Mouse (Mus musculus): ENCODE measurements around the gene Supt3. TPM values are rescaled to one million over a fixed set of nuclear protein-coding genes. Genes with fewer than 3 reads are reported as not detected.

Supt3 gene
- total RNA-seq, 2 experiments from 2014 or later = 20.2 to 24.4 TPM

DNA sequence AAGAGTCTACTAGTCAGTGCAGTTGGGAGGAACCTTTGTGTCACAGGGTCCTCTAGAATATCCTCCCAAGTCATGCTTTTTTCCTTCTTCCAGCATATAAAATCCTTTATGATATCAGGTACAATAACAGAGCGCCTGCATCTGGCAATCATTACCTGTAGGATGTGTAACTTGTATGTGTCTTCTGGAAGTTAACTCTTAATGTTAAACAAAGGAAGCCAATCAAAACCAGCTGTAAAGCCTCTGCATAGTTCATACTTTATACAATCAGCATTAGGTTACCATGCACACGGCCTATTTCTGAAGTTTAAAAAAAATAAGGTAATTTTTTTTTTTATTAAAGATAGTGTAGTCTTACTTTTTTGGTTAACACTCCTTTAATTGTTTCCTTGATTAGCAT, 179.7 kb downstream of the Supt3 start:
- DNase-seq = no peak
- intact Hi-C loops (cut with DNase I) = no loop called here

- intact Hi-C loops (cut with DNase I) = no loop called here
- peak; percentile 7 for DNase-seq
Measured at GRCm38 (mm10) chr17:44963051-44963798, 186.3 kb downstream of the Supt3 start.

DNA sequence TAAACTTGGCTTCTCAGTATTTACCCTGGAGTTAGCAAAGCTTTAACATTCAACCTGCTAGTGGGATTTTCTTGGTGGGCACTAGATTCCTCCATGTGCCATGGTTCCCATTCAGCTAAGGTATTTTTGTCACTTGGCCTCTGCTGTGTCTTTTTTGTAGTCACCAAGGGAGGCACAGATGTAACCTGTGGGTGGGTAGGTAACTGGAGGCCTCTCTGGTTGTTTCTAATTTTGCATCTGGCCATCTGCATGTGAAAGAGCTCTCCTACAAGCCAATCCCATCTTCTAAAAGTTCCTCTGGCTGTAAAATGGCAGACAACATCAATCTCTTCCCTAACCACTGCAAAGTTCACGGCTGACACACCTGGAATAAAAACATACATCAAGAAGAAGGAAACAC, 190.2 kb downstream of the Supt3 start:
- no peak for DNase-seq
- intact Hi-C loops (cut with DNase I) = no loop called here

DNA sequence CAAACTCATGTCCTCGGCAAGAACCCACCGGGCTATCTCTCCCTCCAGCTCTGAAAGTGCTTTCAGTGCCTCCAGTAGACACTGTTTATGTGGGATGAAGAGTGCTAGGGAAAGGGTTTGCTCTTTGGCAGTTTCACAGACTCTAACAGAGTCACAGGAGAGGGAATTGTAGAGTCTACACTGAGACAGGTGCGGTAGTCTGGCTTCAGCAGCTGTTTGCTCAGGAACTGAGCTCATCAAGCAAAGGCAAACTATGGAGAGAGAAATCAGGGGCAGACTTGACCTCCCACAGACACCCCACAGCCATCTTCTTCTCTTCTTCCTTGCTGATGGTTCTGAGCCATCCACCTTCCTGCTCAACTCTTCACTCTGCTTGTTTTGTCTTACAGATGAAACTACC, 193.3 kb downstream of the Supt3 start:
- no peak for DNase-seq
- intact Hi-C loops (cut with DNase I) = no loop called here

GRCm38 (mm10) chr17:44973489-44973888, 196.5 kb downstream of the Supt3 start:
- DNase-seq = peak; percentile 17
- intact Hi-C loops (cut with DNase I) = no loop called here

GRCm38 (mm10) chr17:44977690-44978089, 200.7 kb downstream of the Supt3 start:
- DNase-seq = no peak
- intact Hi-C loops (cut with DNase I) = no loop called here

DNA sequence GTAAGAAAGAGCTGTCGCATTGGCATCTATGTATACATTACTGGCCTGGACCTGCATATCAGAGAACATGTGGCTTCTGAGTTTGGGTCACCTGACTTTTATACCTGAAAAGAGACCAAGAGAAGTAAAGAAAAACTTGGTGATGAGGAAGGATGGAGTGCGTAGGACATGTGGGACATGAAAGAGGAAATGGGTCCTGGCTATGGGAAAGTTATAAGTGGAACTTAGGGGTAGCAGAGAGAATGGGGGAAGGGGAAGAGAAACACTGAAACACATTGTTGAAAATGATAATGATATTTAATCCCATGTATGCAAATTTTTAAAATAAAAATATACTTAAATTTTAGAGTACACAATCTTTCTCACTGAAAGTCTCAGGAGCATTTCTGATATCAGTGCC, 211.0 kb downstream of the Supt3 start:
- no peak for DNase-seq
- intact Hi-C loops (cut with DNase I) = no loop called here

- intact Hi-C loops (cut with DNase I) = no loop called here
- no peak for DNase-seq
Measured at GRCm38 (mm10) chr17:45003311-45003710, 226.4 kb downstream of the Supt3 start.

DNA sequence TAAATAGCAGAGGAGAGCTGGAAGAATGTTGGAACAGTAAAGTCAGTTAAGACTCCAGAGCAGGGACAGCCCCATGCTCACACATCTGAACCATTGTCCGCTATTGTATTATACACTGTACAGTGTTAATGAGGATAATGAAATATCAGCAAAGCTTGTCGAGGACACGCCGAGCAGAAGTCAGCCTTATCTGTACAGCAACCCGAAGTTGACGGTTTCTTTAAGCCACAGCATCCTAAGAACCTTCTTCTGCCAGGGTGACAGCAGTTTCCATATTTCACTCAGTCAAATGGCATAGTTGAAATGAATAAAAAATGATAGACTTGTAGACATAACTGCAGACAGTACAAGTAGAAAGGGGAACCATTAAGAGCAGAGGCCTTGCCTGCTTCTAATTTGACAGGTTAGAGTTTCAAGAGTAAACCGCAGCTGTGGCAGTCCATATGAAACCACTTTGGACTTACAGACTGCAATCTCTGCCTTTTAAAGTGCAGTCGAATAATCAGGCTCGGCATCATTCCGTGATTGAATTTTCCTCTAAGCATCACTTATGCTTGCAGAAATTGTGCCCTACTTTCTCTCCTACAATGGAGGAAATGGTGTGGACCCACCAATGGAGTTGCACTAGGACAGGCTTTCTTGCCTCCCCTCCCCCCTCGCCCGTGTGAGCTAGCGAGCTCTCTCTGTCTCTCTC, 227.7 kb downstream of the Supt3 start:
- no peak for DNase-seq
- intact Hi-C loops (cut with DNase I) = no loop called here

DNA sequence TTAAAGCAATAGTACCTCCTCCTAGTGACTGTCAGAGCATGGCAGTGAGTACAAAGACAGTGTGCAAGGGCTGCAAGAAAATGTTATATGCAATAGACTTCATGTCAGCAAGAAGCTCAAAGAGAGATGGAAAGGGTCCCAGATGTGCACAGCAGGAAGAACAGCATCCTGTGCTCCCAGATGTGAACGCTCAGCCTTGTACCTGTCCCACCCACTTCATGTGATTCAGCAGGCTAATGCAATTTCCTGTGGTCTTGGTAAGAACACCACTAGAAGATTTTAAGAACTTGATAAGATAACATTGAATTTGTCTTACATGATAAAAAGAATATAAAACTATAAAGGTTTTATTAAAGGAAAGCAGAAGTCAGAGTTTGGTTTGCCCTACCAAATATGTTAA, 230.5 kb downstream of the Supt3 start:
- intact Hi-C loops (cut with DNase I) = no loop called here
- DNase-seq = no peak

DNA sequence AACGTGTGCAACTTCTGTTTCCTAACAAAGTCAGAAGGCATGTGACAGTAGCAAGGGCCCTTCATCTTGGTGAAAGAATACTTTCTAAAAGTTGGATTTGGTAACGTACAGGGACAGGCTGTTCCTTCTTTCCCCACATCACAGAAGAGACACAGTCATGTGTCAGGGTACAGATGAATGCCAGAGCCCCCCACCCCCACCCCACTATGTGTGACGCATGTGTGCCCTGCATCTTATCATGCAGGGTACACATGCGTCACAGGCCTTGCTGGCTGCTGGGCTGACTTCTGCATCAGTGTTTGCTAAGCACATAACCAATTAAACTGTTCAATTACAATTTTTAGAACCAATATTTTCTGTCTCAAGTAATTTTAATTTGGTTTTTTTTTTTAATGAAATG, 231.7 kb downstream of the Supt3 start:
- DNase-seq = no peak
- intact Hi-C loops (cut with DNase I) = no loop called here

- no peak for DNase-seq
- intact Hi-C loops (cut with DNase I) = no loop called here
Measured at GRCm38 (mm10) chr17:45010409-45010808, 233.5 kb downstream of the Supt3 start.

- intact Hi-C loops (cut with DNase I) = no loop called here
- no peak for DNase-seq
Measured at GRCm38 (mm10) chr17:45016746-45017145, 239.8 kb downstream of the Supt3 start.

DNA sequence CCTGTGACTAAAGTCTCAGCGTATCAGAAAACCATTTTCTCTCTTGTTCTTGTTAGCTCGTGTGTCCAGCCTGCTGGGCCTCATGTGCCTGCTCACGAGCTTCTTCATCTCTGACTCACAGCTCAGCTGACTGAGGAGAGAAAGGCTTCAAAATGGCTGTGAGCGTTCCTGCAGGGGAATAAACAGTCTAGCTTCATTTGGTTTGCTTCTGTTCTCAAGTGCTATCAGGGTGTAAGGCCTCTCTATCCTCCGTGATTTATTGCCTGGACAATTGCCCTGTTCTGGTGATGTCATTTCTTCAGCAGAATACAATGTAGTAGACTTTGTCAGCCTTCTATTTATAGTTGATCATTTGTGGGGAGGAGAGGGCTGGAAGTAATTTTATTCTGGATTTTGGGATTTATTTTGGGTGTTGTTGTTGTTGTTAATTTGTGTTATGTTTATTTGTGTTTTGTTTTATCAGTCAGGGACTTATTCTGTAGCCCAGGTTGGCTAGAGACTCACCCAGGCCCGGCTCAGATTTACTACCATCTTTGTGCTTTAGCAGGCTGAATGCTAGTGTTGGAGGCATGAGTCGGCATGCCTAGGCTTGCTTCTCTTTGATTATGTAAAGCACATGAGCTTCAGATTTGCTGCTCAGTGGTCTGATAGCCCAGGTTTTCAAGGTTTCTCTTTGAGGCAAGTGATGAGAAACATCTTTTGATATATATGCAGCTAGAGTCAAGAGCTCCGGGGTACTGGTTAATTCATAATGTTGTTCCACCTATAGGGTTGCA, 243.4 kb downstream of the Supt3 start:
- intact Hi-C loops (cut with DNase I) = no loop called here
- no peak for DNase-seq

GRCm38 (mm10) chr17:45028441-45028840, 251.5 kb downstream of the Supt3 start:
- intact Hi-C loops (cut with DNase I) = no loop called here
- DNase-seq = no peak

- intact Hi-C loops (cut with DNase I) = no loop called here
- no peak for DNase-seq
Measured at GRCm38 (mm10) chr17:45029106-45029505, 252.2 kb downstream of the Supt3 start.

- intact Hi-C loops (cut with DNase I) = no loop called here
- no peak for DNase-seq
Measured at GRCm38 (mm10) chr17:45032209-45032608, 255.3 kb downstream of the Supt3 start.

- no peak for DNase-seq
- intact Hi-C loops (cut with DNase I) = no loop called here
Measured at GRCm38 (mm10) chr17:45033617-45034016, 256.7 kb downstream of the Supt3 start.

- no peak for DNase-seq
- intact Hi-C loops (cut with DNase I) = no loop called here
Measured at GRCm38 (mm10) chr17:45041084-45041483, 264.1 kb downstream of the Supt3 start.

DNA sequence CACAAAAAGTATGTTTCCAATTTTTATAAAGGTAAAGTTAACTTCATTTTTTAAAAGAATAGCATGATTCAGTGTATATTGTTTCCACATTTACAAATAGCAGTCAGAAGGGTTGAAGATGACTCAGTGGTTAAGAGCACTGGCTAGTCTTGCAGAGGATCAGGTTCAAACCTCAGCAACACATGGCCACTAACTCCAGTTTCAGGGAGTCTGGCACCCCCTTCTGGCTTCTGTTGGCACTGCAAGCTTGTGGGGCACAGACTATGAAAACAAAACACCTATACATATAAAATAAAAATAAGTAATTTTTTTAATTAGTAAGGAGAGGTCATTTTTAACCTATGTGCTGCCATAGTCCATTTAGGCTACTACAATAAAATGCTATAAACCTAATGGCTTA, 268.9 kb downstream of the Supt3 start:
- intact Hi-C loops (cut with DNase I) = no loop called here
- no peak for DNase-seq

GRCm38 (mm10) chr17:45046583-45046982, 269.6 kb downstream of the Supt3 start:
- intact Hi-C loops (cut with DNase I) = no loop called here
- DNase-seq = no peak

DNA sequence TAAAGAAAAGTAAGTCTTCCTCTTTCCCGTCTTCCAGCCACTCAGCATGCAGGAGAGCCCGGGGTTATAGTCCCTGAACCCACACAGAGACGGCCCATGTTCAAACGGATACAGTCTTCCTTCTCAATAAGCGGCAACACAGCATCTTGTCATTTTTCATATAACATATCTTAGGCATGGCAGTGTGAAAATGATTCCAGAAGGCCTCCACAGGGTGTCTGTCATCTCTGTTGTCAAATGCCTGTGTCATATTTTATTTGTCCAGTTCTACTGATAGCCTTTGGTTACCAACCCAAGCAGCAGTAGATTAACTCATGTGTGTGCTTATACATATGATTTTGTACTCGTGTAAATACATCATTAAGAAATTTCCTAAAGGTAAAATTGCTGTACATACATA, 270.3 kb downstream of the Supt3 start:
- DNase-seq = peak; percentile 21
- intact Hi-C loops (cut with DNase I) = no loop called here
